Mouse (Mus musculus) macrophage (primary cell): ENCODE results near the gene Abcg5. TPM values are rescaled to one million over a fixed set of nuclear protein-coding genes. Genes with fewer than 3 reads are reported as not detected.

Experiments
- H3K27ac ChIP-seq: fragments of 350-480 bp; formaldehyde crosslinking; 2 replicates; pipeline ENCODE4 v1.9.0; 2021
- H3K36me3 ChIP-seq: fragments of 350-480 bp; formaldehyde crosslinking; 2 replicates; pipeline ENCODE4 v1.9.0; 2021; ENCODE audit errors: inconsistent target
- H3K4me3 ChIP-seq: fragments of 350-480 bp; formaldehyde crosslinking; 2 replicates; pipeline ENCODE4 v1.9.0; 2021; ENCODE audit errors: inconsistent target
- H3K79me2 ChIP-seq: fragments of 350-480 bp; formaldehyde crosslinking; 2 replicates; pipeline ENCODE4 v1.9.0; 2021; ENCODE audit errors: inconsistent target
- WGBS: methylation state at CpG from one replicate; pipeline ENCODE4 v1.1.7; 2026; ENCODE audit warnings: inconsistent platforms; ENCODE audit not compliant: missing documents; 5-methylcytosine and 5-hydroxymethylcytosine counted together
- polyA plus RNA-seq: library from polyadenylated mRNA; stranded (reverse); fragments of 250-400 nt; gene quantifications from 3 replicates; pipeline ENCODE4 v1.2.4, GENCODE M21; 2018; ENCODE audit warnings: inconsistent platforms

Gene Abcg5
- polyA plus RNA-seq, 1 experiment from 2014 or later: not detected

- Histone ChIP-seq H3K36me3 (peaks cover 41% of the 10 kb centered on the region), H3K4me3 (no peak overlapping the region), H3K79me2 (no peaks in the 10 kb centered on the region), H3K27ac (no peak overlapping the region)
- 85% methylated on average over 4 of the region's 4 CpGs for WGBS
Measured at GRCm38 (mm10) chr17:84707407-84707806, 24.6 kb upstream of the Abcg5 start.

- Histone ChIP-seq H3K79me2 (no peaks in the 10 kb centered on the region), H3K27ac (no peak overlapping the region), H3K36me3 (no peaks in the 10 kb centered on the region), H3K4me3 (no peak overlapping the region)
- 42% methylated on average over 5 of the region's 5 CpGs for WGBS
Measured at GRCm38 (mm10) chr17:84698727-84699126, 15.9 kb upstream of the Abcg5 start.

- 82% methylated on average over 6 of the region's 6 CpGs for WGBS
- no peak overlapping the region for H3K4me3 ChIP-seq
Measured at GRCm38 (mm10) chr17:84696537-84696936, 13.7 kb upstream of the Abcg5 start.

GRCm38 (mm10) chr17:84693741-84694140 is 10.9 kb upstream of the Abcg5 start:
- Histone ChIP-seq H3K27ac (no peak overlapping the region), H3K36me3 (no peaks in the 10 kb centered on the region), H3K4me3 (no peak overlapping the region), H3K79me2 (no peaks in the 10 kb centered on the region)
- WGBS: 95% methylated on average over 2 of the region's 2 CpGs

More at GRCm38 (mm10) chr17:84696537-84696936, 13.7 kb upstream of the Abcg5 start:
- H3K36me3 ChIP-seq: no peaks in the 10 kb centered on the region
- no peaks in the 10 kb centered on the region for H3K79me2 ChIP-seq
- no peak overlapping the region for H3K27ac ChIP-seq

- Histone ChIP-seq H3K79me2 (no peaks in the 10 kb centered on the region), H3K36me3 (no peaks in the 10 kb centered on the region), H3K27ac (no peak overlapping the region), H3K4me3 (no peak overlapping the region)
- 89% methylated on average over 5 of the region's 5 CpGs for WGBS
Measured at GRCm38 (mm10) chr17:84690111-84690510, 7.3 kb upstream of the Abcg5 start.

GRCm38 (mm10) chr17:84689316-84689715 is 6.5 kb upstream of the Abcg5 start:
- Histone ChIP-seq H3K36me3 (no peaks in the 10 kb centered on the region), H3K4me3 (no peak overlapping the region), H3K27ac (no peak overlapping the region), H3K79me2 (no peaks in the 10 kb centered on the region)
- WGBS: 86% methylated on average over 5 of the region's 5 CpGs

GRCm38 (mm10) chr17:84688834-84689233 is 6.0 kb upstream of the Abcg5 start:
- Histone ChIP-seq H3K27ac (no peak overlapping the region), H3K36me3 (no peaks in the 10 kb centered on the region), H3K79me2 (no peaks in the 10 kb centered on the region), H3K4me3 (no peak overlapping the region)
- 69% methylated on average over 11 of the region's 11 CpGs for WGBS

- Histone ChIP-seq H3K4me3 (no peak overlapping the region), H3K27ac (no peak overlapping the region), H3K79me2 (no peaks in the 10 kb centered on the region), H3K36me3 (no peaks in the 10 kb centered on the region)
- 95% methylated on average over 5 of the region's 5 CpGs for WGBS
Measured at GRCm38 (mm10) chr17:84687994-84688393, 5.2 kb upstream of the Abcg5 start.

GRCm38 (mm10) chr17:84685286-84685685 is 2.5 kb upstream of the Abcg5 start:
- Histone ChIP-seq H3K79me2 (no peaks in the 10 kb centered on the region), H3K36me3 (no peaks in the 10 kb centered on the region), H3K27ac (no peak overlapping the region), H3K4me3 (no peak overlapping the region)
- WGBS: 98% methylated on average over 4 of the region's 4 CpGs

GRCm38 (mm10) chr17:84684284-84684683 is 1.5 kb upstream of the Abcg5 start:
- Histone ChIP-seq H3K27ac (no peak overlapping the region), H3K79me2 (no peaks in the 10 kb centered on the region), H3K4me3 (no peak overlapping the region), H3K36me3 (no peaks in the 10 kb centered on the region)
- 27% methylated on average over 6 of the region's 6 CpGs for WGBS

- Histone ChIP-seq H3K4me3 (no peak overlapping the region), H3K27ac (no peak overlapping the region), H3K36me3 (no peaks in the 10 kb centered on the region), H3K79me2 (no peaks in the 10 kb centered on the region)
- WGBS: 92% methylated on average over 3 of the region's 3 CpGs
Measured at GRCm38 (mm10) chr17:84681670-84682069, 1.1 kb downstream of the Abcg5 start.

- Histone ChIP-seq H3K4me3 (no peak overlapping the region), H3K79me2 (no peaks in the 10 kb centered on the region), H3K36me3 (no peaks in the 10 kb centered on the region), H3K27ac (no peak overlapping the region)
- 31% methylated on average over 11 of the region's 11 CpGs for WGBS
Measured at GRCm38 (mm10) chr17:84677595-84677994, 5.2 kb downstream of the Abcg5 start.

GRCm38 (mm10) chr17:84675951-84676366 is 6.9 kb downstream of the Abcg5 start, which contains the start of gene Abcg8:
Gene Abcg8 (plus strand): TSS chr17:84676302.
- WGBS: 6% methylated on average over 23 of the region's 24 CpGs
- Histone ChIP-seq H3K4me3 (no peak within 1 kb of the TSS), H3K36me3 (no peaks in the 10 kb centered on the region), H3K79me2 (no peaks in the 10 kb centered on the region), H3K27ac (no peak within 1 kb of the TSS)

GRCm38 (mm10) chr17:84675204-84675603 is 7.6 kb downstream of the Abcg5 start:
- H3K79me2 ChIP-seq: no peaks in the 10 kb centered on the region
- WGBS: 74% methylated on average over 4 of the region's 4 CpGs
- H3K4me3 ChIP-seq: no peak overlapping the region
- no peak overlapping the region for H3K27ac ChIP-seq
- H3K36me3 ChIP-seq: no peaks in the 10 kb centered on the region

GRCm38 (mm10) chr17:84674048-84674447 is 8.8 kb downstream of the Abcg5 start:
- WGBS: 84% methylated on average over 7 of the region's 7 CpGs
- H3K27ac ChIP-seq: no peak overlapping the region
- no peaks in the 10 kb centered on the region for H3K79me2 ChIP-seq
- no peak overlapping the region for H3K4me3 ChIP-seq
- H3K36me3 ChIP-seq: no peaks in the 10 kb centered on the region
